In the genomic region with DNA sequence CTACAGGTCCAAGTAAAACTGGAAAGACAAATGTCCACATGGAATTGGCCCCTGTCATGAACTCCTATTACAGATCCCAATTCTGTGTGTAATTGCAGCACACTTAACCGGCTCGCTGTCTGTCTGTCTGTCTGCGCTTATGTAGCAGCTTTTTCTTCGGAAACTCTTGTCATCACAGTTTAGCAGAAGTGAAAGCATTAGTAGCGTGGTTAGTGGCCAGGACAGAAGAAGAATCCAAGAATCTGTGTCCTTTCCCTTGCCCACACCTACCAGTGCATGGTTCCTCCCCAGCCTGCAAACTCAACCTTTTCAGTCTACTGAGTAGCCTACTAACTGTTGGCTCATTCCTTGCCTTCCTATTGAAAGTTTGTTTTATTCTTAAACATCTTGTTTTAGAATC, we compare ENCODE assay signal across 16 mouse cellular contexts.
DNase-seq lines count a peak whose midpoint lies in the region; ATAC-seq and TF ChIP-seq lines count a peak whose summit lies in the region.
"Had no signal": no experiment of that assay in that cellular context is flagged by ENCODE, and none has a peak within 500 bp of the region (broad histone marks: within the 10 kb centered on the region; RNA-seq: fewer than 3 reads in every experiment).

No protein-coding gene starts in this region.

- H3K9me3 ChIP-seq in liver, postnatal 0 days (ENCODE audit: low read length): no peaks in the 10 kb centered on the region
- H3K9me3 ChIP-seq: G1E; limb, embryonic 13.5 days had no signal

- H3K27me3 ChIP-seq in liver, postnatal 0 days (ENCODE audit: insufficient read depth, low read length): no peaks in the 10 kb centered on the region
- H3K27me3 ChIP-seq: limb, embryonic 13.5 days had no signal

- H3K36me3 ChIP-seq in liver, postnatal 0 days (replicated peaks; ENCODE audit: insufficient read depth, low read length): no peaks in the 10 kb centered on the region
- H3K36me3 ChIP-seq: limb, embryonic 13.5 days had no signal

- no peak overlapping the region for H3K9ac ChIP-seq in liver, postnatal 0 days (replicated peaks)
- H3K9ac ChIP-seq: limb, embryonic 13.5 days had no signal

- ATAC-seq in liver, postnatal 0 days: no peak
- ATAC-seq: forebrain, embryonic 14.5 days had no signal

- no peak overlapping the region for H3K4me2 ChIP-seq in liver, postnatal 0 days (ENCODE audit: low read depth, low read length)
- H3K4me2 ChIP-seq: heart, embryonic 11.5 days; limb, embryonic 13.5 days; midbrain, embryonic 11.5 days had no signal

- no peak overlapping the region for H3K4me3 ChIP-seq in liver, postnatal 0 days (ENCODE audit: low read depth, low read length)
- H3K4me3 ChIP-seq: gastrocnemius, adult 2 months; limb, embryonic 13.5 days had no signal

- DNase-seq in layer of hippocampus, adult 9-11 months: peak; percentile 63
- DNase-seq in layer of hippocampus, postnatal 10 days (ENCODE audit: low spot score in 2 of 2): no peak
- DNase-seq in spleen, postnatal 36 days (ENCODE audit: low spot score in 2 of 2): peak; percentile 74 to 75
- DNase-seq in spleen, postnatal 4 days (ENCODE audit: low spot score in 2 of 2): no peak
- no peak for DNase-seq in liver, postnatal 0 days
- DNase-seq in embryo, embryonic 10 days (ENCODE audit: low spot score): no peak
- DNase-seq in MN1 (ENCODE audit: low spot score): no peak
- no peak for DNase-seq in cerebellum, adult 18-20 months
- DNase-seq: cerebellum, adult 9-10 months; thymus, adult 2 months had no signal

- 66% methylated on average over 5 of the region's 5 CpGs for WGBS in liver, postnatal 0 days (ENCODE audit: insufficient replicate concordance)

- no peak for TF ChIP-seq CTCF in liver, postnatal 0 days (IDR thresholded peaks at IDR 0.05; ENCODE audit: low read depth)

- H3K4me1 ChIP-seq in liver, postnatal 0 days (ENCODE audit: insufficient read depth): peaks cover 31% of the 10 kb centered on the region

- no peak for TF ChIP-seq EP300 in liver, postnatal 0 days (IDR thresholded peaks at IDR 0.05; ENCODE audit: low read depth)

- H3K27ac ChIP-seq in liver, postnatal 0 days (ENCODE audit: low read depth): peak overlapping the region; percentile 82
- H3K27ac ChIP-seq: limb, embryonic 13.5 days had no signal

Comparison
In these comparisons a context has a peak if more than half of its experiments do, and no peak if none do; other contexts are left out.
1. DNase-seq: peak in layer of hippocampus, adult 9-11 months (single experiment) and spleen, postnatal 36 days (2 of 2); none in layer of hippocampus, postnatal 10 days (0 of 2), spleen, postnatal 4 days (0 of 2), liver, postnatal 0 days (single experiment), embryo, embryonic 10 days (single experiment), MN1 (single experiment) and cerebellum, adult 18-20 months (0 of 2).